Mouse (Mus musculus) c-Kit-negative CD71-positive TER-119-positive erythroid progenitor cells, embryonic 14.5 days (primary cell): ENCODE results near the gene Bend3.
"Not testable (repeated sequence)": the region's sequence is repeated elsewhere in the genome, so short reads cannot be mapped to it uniquely, and the experiment has no call there.

Source experiments
- DNase-seq: peaks from one replicate; pipeline ENCODE4 v3.0.0-alpha.2; 2013; ENCODE audit warnings: low read depth, low spot score

Gene Bend3

GRCm38 (mm10) chr10:43480227-43480849, 1.7 kb downstream of the Bend3 start:
- DNase-seq, result no peak

- no peak for DNase-seq
Observed at GRCm38 (mm10) chr10:43481179-43481578, 2.5 kb downstream of the Bend3 start.

DNA sequence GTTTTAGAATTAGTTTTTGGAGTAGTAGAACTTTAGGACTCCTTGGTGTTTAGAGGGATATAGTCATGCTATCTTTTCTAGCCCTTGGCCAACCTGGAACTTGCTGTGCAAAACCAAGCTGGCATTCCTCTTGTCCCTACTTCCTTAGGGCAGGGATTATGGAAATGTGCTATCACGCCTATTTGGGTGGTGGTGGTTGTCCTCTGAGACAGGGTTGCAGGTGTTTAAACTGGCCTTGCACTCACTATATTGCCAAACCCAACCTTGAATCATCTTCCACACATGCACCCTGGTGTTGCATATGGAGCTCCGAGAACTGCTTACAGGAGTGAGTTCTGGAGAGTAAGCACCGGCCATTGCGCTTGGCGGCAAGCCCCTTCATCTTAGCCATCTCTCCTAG, 3.4 kb downstream of the Bend3 start:
- no peak for DNase-seq

- no peak for DNase-seq
Observed at GRCm38 (mm10) chr10:43483426-43483995, 4.9 kb downstream of the Bend3 start.

GRCm38 (mm10) chr10:43485751-43486268, 7.2 kb downstream of the Bend3 start:
- DNase-seq, result no peak

- DNase-seq, result no peak
Observed at GRCm38 (mm10) chr10:43487441-43488010, 8.9 kb downstream of the Bend3 start.

- DNase-seq, result no peak
Observed at GRCm38 (mm10) chr10:43488258-43488657, 9.6 kb downstream of the Bend3 start.

- no peak for DNase-seq
Observed at GRCm38 (mm10) chr10:43489139-43489538, 10.5 kb downstream of the Bend3 start.

GRCm38 (mm10) chr10:43489550-43489949, 10.9 kb downstream of the Bend3 start:
- DNase-seq, result no peak

- no peak for DNase-seq
Observed at GRCm38 (mm10) chr10:43490034-43490433, 11.4 kb downstream of the Bend3 start.

GRCm38 (mm10) chr10:43490846-43491245, 12.2 kb downstream of the Bend3 start:
- DNase-seq, result no peak

DNA sequence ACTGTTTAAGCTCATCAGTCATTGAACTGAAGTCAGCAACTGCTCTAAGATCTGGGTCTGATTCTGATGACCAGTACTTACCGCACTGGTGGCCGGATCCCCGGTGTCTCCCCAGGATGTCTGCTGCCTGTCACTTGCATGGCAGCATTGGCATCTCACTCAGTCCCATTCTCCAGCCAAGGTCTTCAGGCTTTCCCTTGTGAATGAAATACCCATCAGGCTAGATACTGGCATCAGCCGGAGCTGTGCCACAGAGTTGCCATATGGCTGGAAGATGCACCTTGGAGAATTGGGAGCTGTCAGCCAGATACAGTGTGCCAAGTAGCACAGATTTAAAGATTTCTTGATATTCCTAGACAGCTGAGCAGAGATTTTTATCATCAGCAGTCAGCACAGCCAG, 24.0 kb downstream of the Bend3 start:
- DNase-seq, result no peak

DNA sequence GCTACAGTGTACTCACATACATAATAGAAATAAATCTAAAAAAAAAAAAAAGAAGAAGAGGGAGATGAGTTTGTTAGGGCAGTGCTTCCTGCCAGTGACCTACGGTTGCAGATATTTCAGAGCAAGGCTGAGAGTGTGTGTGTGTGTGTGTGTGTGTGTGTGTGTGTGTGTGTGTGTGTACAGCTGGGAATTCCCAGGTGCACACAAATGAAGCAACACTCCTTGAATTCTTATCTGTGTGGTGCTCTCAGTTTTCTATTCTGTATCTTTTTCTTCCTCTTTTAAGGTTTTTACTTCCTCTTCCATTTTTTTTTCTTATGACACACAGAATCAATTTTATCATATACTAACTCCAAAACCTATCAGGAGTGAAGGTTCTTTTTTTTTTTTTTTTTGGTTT, 25.7 kb downstream of the Bend3 start:
- DNase-seq, result no peak

- DNase-seq, result no peak
Observed at GRCm38 (mm10) chr10:43507051-43507450, 28.4 kb downstream of the Bend3 start.

GRCm38 (mm10) chr10:43509228-43509627, 30.6 kb downstream of the Bend3 start:
- DNase-seq, result no peak

DNA sequence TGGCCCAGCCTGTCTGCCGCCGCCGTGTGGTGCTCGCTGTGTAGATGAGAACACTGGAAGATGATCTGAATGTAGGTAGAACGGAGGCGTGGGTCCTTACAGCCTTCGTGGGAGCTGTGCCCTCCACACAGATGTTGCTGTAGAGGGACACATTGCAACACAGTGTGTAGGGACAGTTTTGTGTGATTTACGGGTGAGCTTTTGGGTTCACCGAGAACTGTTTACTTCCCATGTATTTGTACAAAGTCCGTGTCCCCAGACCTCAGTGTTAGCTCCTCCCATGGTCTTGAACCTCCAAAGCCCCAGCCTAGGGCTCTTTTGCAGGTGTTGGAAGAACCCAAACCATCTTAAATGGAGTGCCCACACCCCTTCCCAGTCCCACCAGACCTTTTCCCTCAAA, 34.3 kb downstream of the Bend3 start:
- DNase-seq, result no peak

- DNase-seq, result no peak
Observed at GRCm38 (mm10) chr10:43516992-43517660, 38.5 kb downstream of the Bend3 start.

GRCm38 (mm10) chr10:43517836-43518235, 39.2 kb downstream of the Bend3 start:
- DNase-seq, result no peak

GRCm38 (mm10) chr10:43518368-43518767, 39.7 kb downstream of the Bend3 start:
- DNase-seq, result no peak

DNA sequence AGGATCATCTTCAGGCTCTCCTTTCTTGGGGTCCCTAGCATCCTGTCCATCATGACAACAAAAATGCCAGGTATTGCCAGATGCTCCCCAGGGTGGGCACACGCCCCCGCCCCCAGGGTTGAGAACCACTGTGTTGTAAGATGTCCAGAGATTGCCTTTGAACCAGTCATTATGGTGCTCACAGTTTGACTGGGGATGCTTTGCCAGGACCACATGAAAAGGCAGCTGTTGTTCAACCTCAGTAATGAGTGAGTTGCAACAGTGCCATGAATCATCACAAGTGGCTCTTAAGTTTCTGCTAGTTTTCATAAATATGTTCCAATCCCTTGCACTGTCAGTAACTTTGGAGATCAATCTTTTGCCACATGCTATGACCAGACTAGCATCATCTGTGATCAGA, 41.3 kb downstream of the Bend3 start:
- no peak for DNase-seq

GRCm38 (mm10) chr10:43523931-43524330, 45.3 kb downstream of the Bend3 start, which contains the start of gene Gm9803:
Gene Gm9803 (plus strand): TSS chr10:43524084.
- DNase-seq, result not testable (repeated sequence)
